Mouse (Mus musculus) embryonic facial prominence, embryonic 15.5 days (tissue): ENCODE results near the gene Atxn2. TPM values are rescaled to one million over a fixed set of nuclear protein-coding genes. Genes with fewer than 3 reads are reported as not detected.

Experiments
- ATAC-seq: fragments of 200-750 bp; cut with Nextera tagmentation; 2 replicates; pipeline ENCODE4 v1.8.0; 2017; ENCODE audit warnings: low read depth, moderate TSS enrichment; ENCODE audit not compliant: insufficient number of reproducible peaks, low FRiP score, low TSS enrichment
- H3K27ac ChIP-seq: fragments of 300-500 bp; sonication (generic); replicated peaks from 2 replicates; pipeline ENCODE4 v1.5.1; 2015; ENCODE audit warnings: mild to moderate bottlenecking, inconsistent platforms
- H3K27me3 ChIP-seq: fragments of 300-500 bp; sonication (generic); 2 replicates; pipeline ENCODE4 v1.6.1; 2015; ENCODE audit warnings: inconsistent platforms
- H3K36me3 ChIP-seq: fragments of 300-500 bp; sonication (generic); 2 replicates; pipeline ENCODE4 v1.6.1; 2015; ENCODE audit warnings: mild to moderate bottlenecking, inconsistent platforms
- H3K4me1 ChIP-seq: fragments of 300-500 bp; sonication (generic); 2 replicates; pipeline ENCODE4 v1.6.1; 2015; ENCODE audit warnings: inconsistent platforms
- H3K4me2 ChIP-seq: fragments of 300-500 bp; sonication (generic); replicated peaks from 2 replicates; pipeline ENCODE4 v1.6.1; 2015; ENCODE audit warnings: mild to moderate bottlenecking, inconsistent platforms
- H3K4me3 ChIP-seq: fragments of 300-500 bp; sonication (generic); replicated peaks from 2 replicates; pipeline ENCODE4 v1.5.1; 2015; ENCODE audit warnings: mild to moderate bottlenecking, inconsistent platforms
- H3K9ac ChIP-seq: fragments of 300-500 bp; sonication (generic); 2 replicates; pipeline ENCODE4 v1.6.1; 2015; ENCODE audit warnings: inconsistent platforms
- H3K9me3 ChIP-seq: fragments of 300-500 bp; sonication (generic); replicated peaks from 2 replicates; pipeline ENCODE4 v1.6.1; 2016; ENCODE audit warnings: inconsistent platforms
- WGBS: fragments of 180-500 bp; shearing (Covaris S2); methylation state at CpG from one replicate; pipeline ENCODE4 v1.1.7; 2015; 5-methylcytosine and 5-hydroxymethylcytosine counted together
- polyA plus RNA-seq: library from polyadenylated mRNA; unstranded; fragments of >200 nt; fragmentation: Nextera tagmentation; extraction: Ambion mirVana; gene quantifications from 2 replicates; pipeline ENCODE4 v1.2.1, GENCODE M21; 2015

Gene Atxn2
- polyA plus RNA-seq, 1 experiment from 2014 or later, result 60.5 TPM

GRCm38 (mm10) chr5:121836692-121837415 is 125.7 kb downstream of the Atxn2 start:
- under 1% methylated on average over 76 of the region's 77 CpGs for WGBS

DNA sequence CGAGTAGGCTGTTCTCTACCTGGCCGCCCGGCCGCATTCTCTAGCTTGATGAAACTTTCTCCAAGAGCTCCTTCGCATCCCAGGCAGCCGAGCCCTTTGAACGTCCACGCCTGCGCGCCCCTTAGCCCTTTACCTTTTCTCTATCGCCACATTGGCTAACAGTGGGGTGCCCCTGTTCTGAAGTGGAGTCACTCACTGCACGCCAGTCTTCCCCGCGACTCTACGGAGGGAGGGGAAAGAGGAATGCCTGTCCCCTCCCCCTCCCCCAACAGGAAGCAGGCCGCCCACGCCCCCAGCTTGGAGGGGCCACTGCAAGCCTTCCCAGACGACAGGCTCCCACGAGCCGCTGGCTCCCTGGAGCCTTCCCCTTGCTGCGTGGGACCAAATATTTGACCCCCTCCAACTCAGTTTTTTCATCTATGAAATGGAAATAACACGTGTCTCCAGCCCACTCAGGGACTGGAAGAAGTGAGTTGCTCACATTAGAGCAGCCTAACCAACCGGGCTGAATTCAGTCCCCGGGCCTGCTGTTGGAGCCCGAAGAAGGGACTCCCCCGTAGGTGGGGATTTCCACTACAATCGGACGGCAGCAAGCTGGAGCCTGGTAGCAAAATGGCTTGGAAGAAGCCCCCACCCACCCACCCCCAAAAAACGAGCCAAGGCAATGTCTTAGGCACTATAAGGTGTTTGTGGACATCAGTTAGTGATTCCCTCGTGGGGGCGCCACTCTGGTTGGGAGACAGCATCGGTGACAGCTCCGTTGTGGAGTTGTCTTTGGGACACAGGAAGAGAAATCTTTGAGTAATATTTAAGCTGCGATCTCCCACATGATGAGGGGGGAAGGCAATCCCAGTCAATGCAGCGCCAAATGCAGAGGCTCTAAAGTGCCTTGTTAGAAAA is 126.6 kb downstream of the Atxn2 start, which contains the start of gene Sh2b3:
Gene Sh2b3, minus strand, starts transcription at position 206 of the 900 bp plus-strand sequence.
- Histone ChIP-seq H3K4me2 (peak within 1 kb of the TSS; percentile 93), H3K27ac (peak within 1 kb of the TSS; percentile 80), H3K9me3 (no peaks in the 10 kb centered on the region), H3K4me3 (peak within 1 kb of the TSS; percentile 84), H3K27me3 (no peaks in the 10 kb centered on the region; the same call in 1 of the 2 replicates), H3K36me3 (no peaks in the 10 kb centered on the region), H3K4me1 (peaks cover 65% of the 10 kb centered on the region), H3K9ac (peak within 1 kb of the TSS; percentile 75)
- peak; percentile 0; the same call in 1 of the 2 replicates for ATAC-seq
- under 1% methylated on average over 35 of the region's 35 CpGs for WGBS

More at GRCm38 (mm10) chr5:121836692-121837415, 125.7 kb downstream of the Atxn2 start:
- H3K36me3 ChIP-seq, result no peaks in the 10 kb centered on the region
- H3K4me1 ChIP-seq, result peaks cover 62% of the 10 kb centered on the region
- peak overlapping the region; percentile 93 for H3K4me2 ChIP-seq
- H3K9me3 ChIP-seq, result no peaks in the 10 kb centered on the region
- H3K4me3 ChIP-seq, result peak overlapping the region; percentile 84
- no peaks in the 10 kb centered on the region; the same call in 1 of the 2 replicates for H3K27me3 ChIP-seq
- H3K27ac ChIP-seq, result peak overlapping the region; percentile 80
- ATAC-seq, result peak; percentile 85
- H3K9ac ChIP-seq, result peak overlapping the region; percentile 75

- Histone ChIP-seq H3K4me1 (peaks cover 65% of the 10 kb centered on the region), H3K27me3 (peaks cover 6% of the 10 kb centered on the region), H3K27ac (peak overlapping the region; percentile 80), H3K9me3 (no peaks in the 10 kb centered on the region), H3K4me2 (peak overlapping the region; percentile 93), H3K9ac (peak overlapping the region; percentile 28; the same call in 1 of the 2 replicates), H3K36me3 (no peaks in the 10 kb centered on the region), H3K4me3 (peak overlapping the region; percentile 84)
- no peak for ATAC-seq
- 2% methylated on average over 46 of the region's 46 CpGs for WGBS
Observed at GRCm38 (mm10) chr5:121838341-121839127, 127.4 kb downstream of the Atxn2 start.

DNA sequence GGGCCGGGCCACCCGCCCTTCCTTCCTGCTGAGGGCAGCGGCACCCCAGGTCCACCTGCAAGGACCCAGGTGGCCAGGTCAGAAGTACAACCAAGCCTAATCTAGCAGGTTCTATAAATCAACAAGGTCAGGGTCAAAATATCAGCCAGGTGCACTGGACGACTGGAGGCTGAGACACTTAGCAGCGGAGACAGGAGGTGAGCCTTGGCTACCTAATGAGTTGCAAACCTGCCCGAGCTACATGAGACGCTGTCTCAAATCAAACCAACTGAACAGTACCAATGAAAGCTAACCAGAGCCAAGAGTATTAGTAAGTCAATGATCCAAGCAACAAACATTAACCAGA is 128.0 kb downstream of the Atxn2 start:
- 32% methylated on average over 6 of the region's 7 CpGs for WGBS
- Histone ChIP-seq H3K27me3 (peaks cover 12% of the 10 kb centered on the region), H3K4me1 (peaks cover 63% of the 10 kb centered on the region), H3K9ac (peak overlapping the region; percentile 28; the same call in 1 of the 2 replicates), H3K27ac (peak overlapping the region; percentile 80; the same call in 1 of the 2 replicates), H3K9me3 (no peaks in the 10 kb centered on the region), H3K4me2 (peak overlapping the region; percentile 93), H3K36me3 (no peaks in the 10 kb centered on the region), H3K4me3 (peak overlapping the region; percentile 84)
- ATAC-seq, result no peak

DNA sequence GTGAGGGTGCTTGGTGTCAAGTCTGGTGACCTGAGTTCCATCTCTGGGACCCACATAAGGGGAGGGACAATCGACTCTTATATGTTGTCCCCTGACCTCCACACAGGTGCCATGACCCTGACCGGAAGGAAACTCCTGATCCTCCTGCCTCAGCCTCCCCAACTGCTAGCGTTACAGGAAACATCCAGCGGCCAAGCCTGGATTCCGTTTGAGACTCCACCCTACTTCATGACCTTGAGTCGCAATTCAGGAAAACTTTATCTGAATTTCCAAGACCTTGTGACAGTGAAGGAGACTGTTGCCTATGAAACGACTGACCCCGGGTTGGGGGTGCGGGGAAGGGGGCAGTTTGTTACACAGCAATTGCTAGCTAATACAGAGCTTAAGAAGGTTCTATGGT is 130.4 kb downstream of the Atxn2 start:
- H3K9ac ChIP-seq, result no peak overlapping the region
- ATAC-seq, result no peak
- no peaks in the 10 kb centered on the region for H3K36me3 ChIP-seq
- 91% methylated on average over 9 of the region's 9 CpGs for WGBS
- H3K9me3 ChIP-seq, result no peaks in the 10 kb centered on the region
- no peak overlapping the region for H3K4me3 ChIP-seq
- no peak overlapping the region for H3K4me2 ChIP-seq
- H3K27ac ChIP-seq, result no peak overlapping the region
- H3K27me3 ChIP-seq, result peaks cover 22% of the 10 kb centered on the region
- peaks cover 42% of the 10 kb centered on the region for H3K4me1 ChIP-seq

DNA sequence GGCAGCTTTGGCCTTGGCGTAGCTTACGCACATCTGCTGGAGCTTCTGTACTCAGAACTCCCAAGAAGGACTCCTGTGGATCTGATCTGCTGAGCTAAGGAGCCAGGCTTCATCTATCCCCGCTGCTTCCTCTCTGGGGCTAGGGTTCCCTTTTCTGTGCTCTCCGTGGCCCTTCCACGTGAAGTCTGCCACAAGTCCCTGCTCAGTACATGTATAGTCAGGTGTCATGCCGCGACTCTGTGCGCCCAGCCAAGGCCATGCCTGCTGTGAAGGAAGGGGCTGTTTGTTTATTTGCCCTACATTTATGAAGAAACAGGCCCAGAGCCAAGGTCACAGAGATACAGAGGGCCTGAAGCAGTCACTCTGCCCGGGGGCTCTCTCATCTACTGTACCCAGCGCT is 130.8 kb downstream of the Atxn2 start:
- H3K4me2 ChIP-seq, result no peak overlapping the region
- no peak overlapping the region for H3K9ac ChIP-seq
- WGBS, result 47% methylated on average over 10 of the region's 10 CpGs
- H3K4me3 ChIP-seq, result no peak overlapping the region
- no peaks in the 10 kb centered on the region for H3K36me3 ChIP-seq
- H3K9me3 ChIP-seq, result no peaks in the 10 kb centered on the region
- H3K27ac ChIP-seq, result no peak overlapping the region
- ATAC-seq, result no peak
- peaks cover 22% of the 10 kb centered on the region for H3K27me3 ChIP-seq
- H3K4me1 ChIP-seq, result peaks cover 41% of the 10 kb centered on the region

- H3K36me3 ChIP-seq, result no peaks in the 10 kb centered on the region
- 0 out of 2 replicates have a peak overlapping the region, but pooled peaks have one; percentile 13 for H3K27ac ChIP-seq
- under 1% methylated on average over 33 of the region's 33 CpGs for WGBS
- H3K9ac ChIP-seq, result peak overlapping the region; percentile 45
- peaks cover 22% of the 10 kb centered on the region for H3K27me3 ChIP-seq
- peak; percentile 41; the same call in 1 of the 2 replicates for ATAC-seq
- peak overlapping the region; percentile 90 for H3K4me2 ChIP-seq
- H3K4me3 ChIP-seq, result peak overlapping the region; percentile 58
- H3K9me3 ChIP-seq, result no peaks in the 10 kb centered on the region
- peaks cover 34% of the 10 kb centered on the region for H3K4me1 ChIP-seq
Observed at GRCm38 (mm10) chr5:121842665-121843118, 131.6 kb downstream of the Atxn2 start.

GRCm38 (mm10) chr5:121843138-121843905 is 132.2 kb downstream of the Atxn2 start:
- no peak for ATAC-seq
- H3K4me2 ChIP-seq, result peak overlapping the region; percentile 90
- peak overlapping the region; percentile 58 for H3K4me3 ChIP-seq
- H3K4me1 ChIP-seq, result peaks cover 34% of the 10 kb centered on the region
- no peaks in the 10 kb centered on the region for H3K9me3 ChIP-seq
- H3K27ac ChIP-seq, result no peak overlapping the region
- H3K36me3 ChIP-seq, result no peaks in the 10 kb centered on the region
- no peak overlapping the region for H3K9ac ChIP-seq
- WGBS, result 11% methylated on average over 17 of the region's 17 CpGs
- H3K27me3 ChIP-seq, result peaks cover 22% of the 10 kb centered on the region

DNA sequence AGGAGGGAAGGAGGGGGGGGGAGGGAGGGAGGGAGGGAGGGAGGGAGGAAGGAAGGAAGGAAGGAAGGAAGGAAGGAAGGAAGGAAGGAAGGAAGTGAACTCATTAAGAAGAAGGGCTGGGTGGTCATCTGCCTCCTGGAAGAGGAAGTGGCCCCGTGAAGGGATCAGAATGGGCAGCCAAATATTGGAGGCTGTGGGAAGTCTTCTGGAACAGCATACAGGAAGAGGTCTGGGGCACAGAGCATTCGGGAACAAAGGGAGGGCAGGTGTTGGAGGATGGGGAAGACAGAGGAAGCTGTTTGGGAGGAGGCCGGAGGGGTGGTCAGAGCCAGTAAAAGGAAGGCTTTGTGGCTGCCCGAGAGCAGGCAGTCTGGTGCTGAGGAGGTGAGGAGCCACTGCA is 134.2 kb downstream of the Atxn2 start:
- no peak for ATAC-seq
- Histone ChIP-seq H3K4me1 (peaks cover 37% of the 10 kb centered on the region), H3K36me3 (no peaks in the 10 kb centered on the region), H3K4me3 (no peak overlapping the region), H3K4me2 (no peak overlapping the region), H3K9ac (no peak overlapping the region), H3K9me3 (no peaks in the 10 kb centered on the region), H3K27ac (no peak overlapping the region), H3K27me3 (peaks cover 22% of the 10 kb centered on the region)
- 20% methylated on average over 4 of the region's 4 CpGs for WGBS

DNA sequence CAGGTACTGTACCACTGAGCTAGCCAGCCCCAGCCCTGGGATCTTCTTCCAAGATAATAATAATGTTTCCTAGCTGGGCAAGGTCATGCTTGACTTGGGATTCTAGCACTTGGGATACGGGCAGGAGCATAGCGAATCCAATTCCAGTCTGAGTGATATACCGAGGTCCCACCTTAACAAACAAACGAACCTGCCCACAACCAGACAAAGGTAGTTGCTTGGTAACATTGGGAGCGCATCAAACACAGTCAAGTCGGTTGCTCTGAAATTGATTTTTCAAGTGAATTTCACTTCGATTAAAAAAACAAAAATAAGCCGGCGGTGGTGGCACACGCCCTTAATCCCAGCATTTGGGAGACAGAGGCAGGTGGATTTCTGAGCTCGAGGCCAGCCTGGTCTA is 135.2 kb downstream of the Atxn2 start:
- Histone ChIP-seq H3K36me3 (no peaks in the 10 kb centered on the region), H3K9me3 (no peaks in the 10 kb centered on the region), H3K27ac (no peak overlapping the region), H3K4me2 (no peak overlapping the region), H3K4me3 (no peak overlapping the region), H3K4me1 (peaks cover 41% of the 10 kb centered on the region), H3K27me3 (peaks cover 22% of the 10 kb centered on the region), H3K9ac (no peak overlapping the region)
- 77% methylated on average over 11 of the region's 11 CpGs for WGBS
- ATAC-seq, result no peak
